Mouse (Mus musculus) midbrain, postnatal 0 days (tissue): ENCODE results near the gene Tmem38a. TPM values are rescaled to one million over a fixed set of nuclear protein-coding genes. Genes with fewer than 3 reads are reported as not detected.
A peak's percentile ranks its signal among the peaks of the same experiment; 100 is the strongest.

Experiments
- ATAC-seq: fragments of 200-750 bp; cut with Nextera tagmentation; 2 replicates; pipeline ENCODE4 v1.8.0; 2017; ENCODE audit warnings: moderate number of reproducible peaks, mild to moderate bottlenecking, moderate TSS enrichment, moderate library complexity; ENCODE audit not compliant: low FRiP score
- DNase-seq: peaks from one replicate; pipeline ENCODE4 v3.0.0-alpha.2; 2015; ENCODE audit warnings: low spot score
- H3K27ac ChIP-seq: fragments of 300-500 bp; sonication (generic); 2 replicates; pipeline ENCODE4 v1.5.1; 2014; ENCODE audit warnings: low read depth, mild to moderate bottlenecking, low read length, mixed read lengths
- H3K27me3 ChIP-seq: fragments of 300-500 bp; sonication (generic); 2 replicates; pipeline ENCODE4 v1.6.1; 2014; ENCODE audit warnings: low read length, control low read depth, mixed read lengths; ENCODE audit not compliant: insufficient read depth
- H3K36me3 ChIP-seq: fragments of 300-500 bp; sonication (generic); 2 replicates; pipeline ENCODE4 v1.6.1; 2014; ENCODE audit warnings: low read length, control low read depth, mixed read lengths; ENCODE audit not compliant: insufficient read depth
- H3K4me1 ChIP-seq: fragments of 300-500 bp; sonication (generic); 2 replicates; pipeline ENCODE4 v1.6.1; 2014; ENCODE audit warnings: mild to moderate bottlenecking, control low read depth, antibody characterized with exemption, low read length, mixed read lengths; ENCODE audit not compliant: insufficient read depth
- H3K4me2 ChIP-seq: fragments of 300-500 bp; sonication (generic); 2 replicates; pipeline ENCODE4 v1.6.1; 2014; ENCODE audit warnings: low read depth, mild to moderate bottlenecking, low read length, mixed read lengths; ENCODE audit not compliant: poor library complexity, severe bottlenecking
- H3K4me3 ChIP-seq: fragments of 300-500 bp; sonication (generic); 2 replicates; pipeline ENCODE4 v1.5.1; 2014; ENCODE audit warnings: low read depth, mild to moderate bottlenecking, low read length, moderate library complexity
- H3K9ac ChIP-seq: fragments of 300-500 bp; sonication (generic); replicated peaks from 2 replicates; pipeline ENCODE4 v1.6.1; 2014; ENCODE audit warnings: mild to moderate bottlenecking, low read length, moderate library complexity, mixed read lengths; ENCODE audit not compliant: poor library complexity, severe bottlenecking
- H3K9me3 ChIP-seq: fragments of 300-500 bp; sonication (generic); 2 replicates; pipeline ENCODE4 v1.6.1; 2016; ENCODE audit warnings: low read length, control low read depth
- CTCF ChIP-seq: IDR thresholded peaks from 2 replicates; pipeline ENCODE4 v1.5.1; 2016; ENCODE audit warnings: antibody characterized with exemption, mild to moderate bottlenecking
- WGBS: fragments of 180-500 bp; shearing (Covaris S2); extraction: QIAGEN DNeasy Blood & Tissue Kit; methylation state at CpG from one replicate; pipeline ENCODE4 v1.1.7; 2014; 5-methylcytosine and 5-hydroxymethylcytosine counted together
- polyA plus RNA-seq: library from polyadenylated mRNA; unstranded; fragments of >200 nt; fragmentation: Nextera tagmentation; extraction: Ambion mirVana; gene quantifications from 2 replicates; pipeline ENCODE4 v1.2.1, GENCODE M21; 2015
- total RNA-seq: library from RNA; depleted of rRNA; stranded (reverse); fragments of >200 nt; gene quantifications from 2 replicates; pipeline ENCODE4 v1.2.3, GENCODE M21; 2014

Tmem38a gene
- total and polyA plus RNA-seq, 2 experiments from 2014 or later: 36.7 to 73.7 TPM

DNA sequence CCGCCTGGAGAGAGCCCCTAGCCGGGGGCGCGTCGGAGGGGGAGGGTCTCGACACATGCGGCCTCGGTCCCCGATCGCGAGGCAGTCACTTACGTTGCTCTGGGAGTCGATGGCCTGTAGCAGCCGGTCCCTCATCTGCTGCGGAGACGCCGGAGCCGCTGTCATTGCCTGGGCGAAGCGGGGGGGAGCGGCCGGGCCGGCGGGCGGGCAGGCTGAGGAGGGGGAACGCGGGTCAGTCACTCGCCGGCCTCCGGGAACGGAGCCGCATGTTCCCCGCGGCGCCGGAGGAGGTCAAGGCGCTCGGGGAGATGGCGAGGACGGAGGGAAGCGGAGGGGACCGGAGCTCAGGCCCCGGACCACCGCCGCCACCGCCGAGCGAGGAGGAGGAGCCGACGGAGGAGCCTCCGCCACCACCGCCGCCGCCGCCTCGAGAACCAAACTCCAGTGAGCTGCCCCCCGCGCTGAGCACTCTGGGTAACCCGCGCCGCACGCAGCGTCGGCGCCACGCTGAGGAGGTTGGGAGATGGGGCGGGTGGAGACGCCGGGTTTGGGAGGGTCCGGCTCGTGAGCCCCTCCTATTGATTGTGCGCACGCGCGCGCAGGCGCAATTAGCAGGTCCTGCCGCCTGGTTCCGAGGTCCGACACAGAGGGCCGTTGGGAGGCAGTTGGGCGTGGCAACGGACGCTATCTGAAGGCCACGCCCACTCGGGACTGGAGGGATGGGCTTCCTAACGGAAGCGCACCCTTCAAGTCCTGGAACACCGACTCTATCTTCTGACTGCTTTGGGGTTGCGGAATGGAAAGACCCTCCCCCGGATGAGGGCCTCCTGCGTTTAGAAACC is 23.8 kb upstream of the Tmem38a start, which contains the start of gene Med26:
Med26 (minus strand) TSS at position 469 of the 842 bp plus-strand sequence.
- H3K9me3 ChIP-seq: no peaks in the 10 kb centered on the region
- H3K27me3 ChIP-seq: no peaks in the 10 kb centered on the region
- peak within 1 kb of the TSS; percentile 59 for H3K4me3 ChIP-seq
- H3K36me3 ChIP-seq: peaks cover 10% of the 10 kb centered on the region
- peaks cover 11% of the 10 kb centered on the region; the same call in 1 of the 2 replicates for H3K4me1 ChIP-seq
- H3K27ac ChIP-seq: peak within 1 kb of the TSS; percentile 82
- peak within 1 kb of the TSS; percentile 96 for H3K4me2 ChIP-seq
- ATAC-seq (peak; percentile 97), DNase-seq (peak; percentile 100)
- under 1% methylated on average over 84 of the region's 92 CpGs for WGBS
- peak; percentile 33 for TF ChIP-seq CTCF
- peak within 1 kb of the TSS; percentile 88 for H3K9ac ChIP-seq

DNA sequence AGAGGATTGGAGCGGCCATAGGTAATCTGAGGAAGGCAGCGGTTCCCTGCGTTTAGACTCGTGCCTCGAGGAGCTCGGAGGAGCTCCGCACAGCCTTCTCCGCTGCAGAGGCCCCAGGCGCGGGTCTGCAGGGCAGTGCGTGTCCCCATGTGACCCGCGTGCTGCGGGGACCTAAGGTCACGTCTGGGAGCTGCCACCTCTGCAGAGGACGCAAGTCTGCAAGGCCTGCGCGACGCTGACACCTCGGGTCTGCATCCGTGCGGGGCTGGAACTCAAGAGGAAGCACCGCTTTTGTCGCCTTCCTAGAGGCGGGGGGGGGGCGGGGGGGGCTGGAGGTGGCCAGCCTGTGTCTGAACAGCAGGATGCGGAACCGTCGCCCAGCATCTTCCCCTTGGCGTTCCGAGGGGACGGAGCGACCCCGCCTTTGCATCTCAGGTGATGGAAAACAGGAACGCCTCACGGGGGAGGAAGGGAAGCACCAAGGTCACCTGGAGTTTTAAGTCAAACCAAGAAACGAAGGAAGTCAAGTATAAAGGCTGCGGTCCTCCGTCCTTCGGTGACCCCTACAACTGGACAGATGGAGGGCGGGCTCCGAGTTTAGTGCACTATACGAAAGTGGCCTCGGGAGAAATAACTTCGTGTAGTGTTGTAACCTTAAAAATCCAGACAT is 23.1 kb upstream of the Tmem38a start:
- H3K9me3 ChIP-seq: no peaks in the 10 kb centered on the region
- WGBS: under 1% methylated on average over 43 of the region's 45 CpGs
- H3K4me2 ChIP-seq: peak overlapping the region; percentile 89
- no peak for TF ChIP-seq CTCF
- peak overlapping the region; percentile 88 for H3K9ac ChIP-seq
- peaks cover 11% of the 10 kb centered on the region; the same call in 1 of the 2 replicates for H3K4me1 ChIP-seq
- peaks cover 10% of the 10 kb centered on the region for H3K36me3 ChIP-seq
- peak overlapping the region; percentile 82 for H3K27ac ChIP-seq
- ATAC-seq (peak; percentile 74), DNase-seq (no peak)
- H3K4me3 ChIP-seq: peak overlapping the region; percentile 59
- H3K27me3 ChIP-seq: no peaks in the 10 kb centered on the region

DNA sequence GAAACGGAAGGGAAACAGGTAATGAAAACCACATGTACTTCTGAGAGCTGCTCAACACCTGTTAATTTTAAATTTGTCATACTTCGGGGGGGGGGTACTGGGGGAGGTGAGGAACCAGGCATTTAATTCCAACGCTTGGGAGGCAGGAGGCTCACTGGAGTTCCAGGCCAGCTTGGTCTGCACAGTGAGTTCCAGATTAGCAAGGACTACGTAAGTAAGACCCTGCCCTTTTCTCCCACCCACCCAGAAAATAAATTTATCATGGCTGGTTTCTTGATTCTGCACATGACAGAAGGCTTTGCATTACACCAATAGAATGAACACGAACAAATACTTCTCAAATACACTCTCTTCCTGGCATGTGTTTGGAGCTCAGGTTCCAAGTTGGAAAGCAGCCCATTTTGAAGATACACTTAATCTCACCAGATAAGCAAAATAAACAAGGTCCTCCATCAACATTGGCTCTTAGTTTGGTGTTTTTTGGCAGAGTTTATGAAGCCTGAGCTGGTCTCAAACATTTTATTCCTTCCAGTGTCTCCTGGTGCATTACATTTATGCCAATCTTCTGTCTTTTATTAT is 22.5 kb upstream of the Tmem38a start:
- peak overlapping the region; percentile 88 for H3K9ac ChIP-seq
- H3K4me2 ChIP-seq: peak overlapping the region; percentile 89
- TF ChIP-seq CTCF: no peak
- no peak for ATAC-seq
- WGBS: 14% methylated on average over 5 of the region's 5 CpGs
- H3K36me3 ChIP-seq: peaks cover 6% of the 10 kb centered on the region; the same call in 1 of the 2 replicates
- no peaks in the 10 kb centered on the region for H3K27me3 ChIP-seq
- H3K9me3 ChIP-seq: no peaks in the 10 kb centered on the region
- peaks cover 11% of the 10 kb centered on the region; the same call in 1 of the 2 replicates for H3K4me1 ChIP-seq
- H3K4me3 ChIP-seq: peak overlapping the region; percentile 59
- no peak overlapping the region for H3K27ac ChIP-seq
- DNase-seq: no peak

DNA sequence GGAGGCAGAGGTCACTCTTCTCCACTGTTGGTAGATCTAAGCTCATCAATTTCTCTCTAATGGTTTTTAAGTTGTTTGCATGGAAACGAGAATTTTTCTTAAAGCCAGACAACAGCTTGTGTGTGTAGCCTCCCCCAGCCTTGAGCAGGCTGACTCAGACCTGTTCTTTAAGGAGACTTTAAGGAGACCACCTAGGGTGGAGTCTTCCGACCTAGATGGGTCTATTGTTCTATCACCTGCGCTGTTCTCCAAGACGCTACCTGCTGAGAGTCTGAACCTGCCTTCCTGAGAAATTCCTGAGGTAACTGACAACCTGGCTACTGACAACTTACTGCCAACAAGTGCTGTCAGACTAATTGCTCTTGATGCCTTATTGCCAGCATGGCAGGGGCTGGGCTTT is 16.1 kb upstream of the Tmem38a start:
- ATAC-seq (no peak), DNase-seq (no peak)
- Histone ChIP-seq H3K27me3 (no peaks in the 10 kb centered on the region), H3K27ac (no peak overlapping the region), H3K4me1 (no peaks in the 10 kb centered on the region), H3K9me3 (no peaks in the 10 kb centered on the region), H3K9ac (no peak overlapping the region), H3K36me3 (peaks cover 12% of the 10 kb centered on the region; the same call in 1 of the 2 replicates), H3K4me2 (no peak overlapping the region), H3K4me3 (no peak overlapping the region)
- no peak for TF ChIP-seq CTCF
- 62% methylated on average over 4 of the region's 4 CpGs for WGBS

DNA sequence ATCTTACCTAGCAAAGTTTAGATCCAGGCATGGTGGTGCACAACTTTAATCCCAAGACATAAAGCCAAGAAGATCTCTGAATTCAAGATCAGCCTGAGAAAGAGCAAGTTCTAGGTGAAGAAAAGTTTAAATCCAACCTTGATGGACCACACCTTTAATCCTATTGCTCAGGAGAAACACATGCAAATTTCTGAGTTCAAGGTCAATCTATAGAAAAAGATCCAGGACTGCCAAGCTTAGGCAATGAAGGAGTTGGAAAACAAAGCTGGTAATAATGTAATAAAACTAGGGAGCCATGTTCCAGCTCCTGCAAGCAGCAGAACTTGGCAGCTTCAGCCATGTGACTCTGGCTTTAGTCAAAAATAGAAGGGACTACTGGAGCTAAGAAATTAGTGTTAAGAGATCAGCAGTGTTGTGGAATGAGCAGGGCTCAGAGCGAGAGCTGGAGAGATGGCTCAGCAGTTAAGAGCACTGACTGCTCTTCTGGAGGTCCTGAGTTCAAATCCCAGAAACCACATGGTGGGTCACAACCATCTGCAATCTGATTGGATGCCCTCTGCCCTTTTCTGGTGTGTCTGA is 10.7 kb upstream of the Tmem38a start:
- Histone ChIP-seq H3K4me3 (no peak overlapping the region), H3K27ac (no peak overlapping the region), H3K27me3 (no peaks in the 10 kb centered on the region), H3K36me3 (peaks cover 23% of the 10 kb centered on the region), H3K4me2 (no peak overlapping the region), H3K4me1 (no peaks in the 10 kb centered on the region), H3K9ac (no peak overlapping the region), H3K9me3 (no peaks in the 10 kb centered on the region)
- WGBS: 94% methylated on average over 1 of the region's 1 CpGs
- DNase-seq: no peak
- ATAC-seq: no peak
- TF ChIP-seq CTCF: no peak
